Mouse (Mus musculus) lung, embryonic 14.5 days (tissue): ENCODE measurements around the gene Rfx4. TPM values are rescaled to one million over a fixed set of nuclear protein-coding genes. Genes with fewer than 3 reads are reported as not detected.

Source experiments
- ATAC-seq: fragments of 200-750 bp; cut with Nextera tagmentation; 2 replicates; pipeline ENCODE4 v1.8.0; 2017; ENCODE audit warnings: mild to moderate bottlenecking, moderate TSS enrichment, moderate library complexity; ENCODE audit not compliant: insufficient read depth
- DNase-seq: peaks from one replicate; pipeline ENCODE4 v3.0.0-alpha.2; 2015
- H3K27ac ChIP-seq: fragments of 300-500 bp; sonication (generic); 2 replicates; pipeline ENCODE4 v1.5.1; 2014; ENCODE audit warnings: low read depth, mild to moderate bottlenecking, moderate library complexity
- H3K27me3 ChIP-seq: fragments of 300-500 bp; sonication (generic); 2 replicates; pipeline ENCODE4 v1.6.1; 2014; ENCODE audit warnings: low read length, control low read depth; ENCODE audit not compliant: insufficient read depth
- H3K36me3 ChIP-seq: fragments of 300-500 bp; sonication (generic); 2 replicates; pipeline ENCODE4 v1.6.1; 2014; ENCODE audit warnings: control low read depth; ENCODE audit not compliant: insufficient read depth
- H3K4me1 ChIP-seq: fragments of 300-500 bp; sonication (generic); 2 replicates; pipeline ENCODE4 v1.6.1; 2014; ENCODE audit warnings: antibody characterized with exemption, control low read depth; ENCODE audit not compliant: insufficient read depth
- H3K4me2 ChIP-seq: fragments of 300-500 bp; sonication (generic); 2 replicates; pipeline ENCODE4 v1.6.1; 2014; ENCODE audit warnings: mild to moderate bottlenecking
- H3K4me3 ChIP-seq: fragments of 300-500 bp; sonication (generic); 2 replicates; pipeline ENCODE4 v1.5.1; 2014; ENCODE audit warnings: low read depth, low read length
- H3K9ac ChIP-seq: fragments of 300-500 bp; sonication (generic); 2 replicates; pipeline ENCODE4 v1.6.1; 2014
- H3K9me3 ChIP-seq: fragments of 300-500 bp; sonication (generic); 2 replicates; pipeline ENCODE4 v1.6.1; 2016; ENCODE audit warnings: low read depth, low read length, control low read depth
- CTCF ChIP-seq: IDR thresholded peaks from 2 replicates; pipeline ENCODE4 v1.5.1; 2016; ENCODE audit warnings: antibody characterized with exemption, low read depth
- WGBS: fragments of 180-500 bp; shearing (Covaris S2); extraction: QIAGEN DNeasy Blood & Tissue Kit; methylation state at CpG from one replicate; pipeline ENCODE4 v1.1.7; 2014; 5-methylcytosine and 5-hydroxymethylcytosine counted together
- polyA plus RNA-seq: library from polyadenylated mRNA; unstranded; fragments of >200 nt; fragmentation: Nextera tagmentation; extraction: Ambion mirVana; gene quantifications from 2 replicates; pipeline ENCODE4 v1.2.1, GENCODE M21; 2014

Rfx4 gene
- polyA plus RNA-seq, 1 experiment from 2014 or later, result not detected

- Histone ChIP-seq H3K4me1 (peaks cover 2% of the 10 kb centered on the region), H3K27me3 (no peaks in the 10 kb centered on the region), H3K9me3 (no peaks in the 10 kb centered on the region), H3K4me3 (no peak overlapping the region), H3K36me3 (no peaks in the 10 kb centered on the region), H3K4me2 (no peak overlapping the region), H3K9ac (no peak overlapping the region), H3K27ac (no peak overlapping the region)
- no peak for TF ChIP-seq CTCF
- WGBS, result 58% methylated on average over 1 of the region's 1 CpGs
- DNase-seq (no peak), ATAC-seq (no peak)
Observed at GRCm38 (mm10) chr10:84913148-84913547, 157.3 kb downstream of the Rfx4 start.

DNA sequence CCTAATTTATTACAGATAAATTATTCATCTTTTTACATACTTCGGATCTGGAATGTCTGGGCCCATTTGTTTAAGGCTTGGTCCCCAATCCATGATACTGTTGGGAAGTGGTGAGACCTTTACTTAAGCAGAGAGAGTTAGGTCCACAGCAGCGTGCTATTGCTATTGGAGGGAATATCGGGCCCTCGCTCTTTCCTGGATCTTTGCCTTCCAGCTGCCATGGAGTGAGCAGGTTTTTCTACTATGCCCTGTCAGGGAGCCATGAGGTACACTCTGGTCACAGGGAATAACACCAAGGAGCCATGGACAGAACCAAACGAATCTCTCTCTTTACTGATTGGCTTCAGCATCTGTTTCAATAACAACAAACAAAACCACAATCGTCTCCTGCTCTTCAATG, 159.6 kb downstream of the Rfx4 start:
- no peak for TF ChIP-seq CTCF
- no peaks in the 10 kb centered on the region for H3K27me3 ChIP-seq
- no peak overlapping the region for H3K4me3 ChIP-seq
- no peak overlapping the region for H3K4me2 ChIP-seq
- DNase-seq, result no peak
- no peak overlapping the region for H3K9ac ChIP-seq
- H3K9me3 ChIP-seq, result no peaks in the 10 kb centered on the region
- no peak for ATAC-seq
- WGBS, result 76% methylated on average over 6 of the region's 6 CpGs
- H3K4me1 ChIP-seq, result peaks cover 11% of the 10 kb centered on the region
- H3K27ac ChIP-seq, result no peak overlapping the region
- H3K36me3 ChIP-seq, result no peaks in the 10 kb centered on the region

DNA sequence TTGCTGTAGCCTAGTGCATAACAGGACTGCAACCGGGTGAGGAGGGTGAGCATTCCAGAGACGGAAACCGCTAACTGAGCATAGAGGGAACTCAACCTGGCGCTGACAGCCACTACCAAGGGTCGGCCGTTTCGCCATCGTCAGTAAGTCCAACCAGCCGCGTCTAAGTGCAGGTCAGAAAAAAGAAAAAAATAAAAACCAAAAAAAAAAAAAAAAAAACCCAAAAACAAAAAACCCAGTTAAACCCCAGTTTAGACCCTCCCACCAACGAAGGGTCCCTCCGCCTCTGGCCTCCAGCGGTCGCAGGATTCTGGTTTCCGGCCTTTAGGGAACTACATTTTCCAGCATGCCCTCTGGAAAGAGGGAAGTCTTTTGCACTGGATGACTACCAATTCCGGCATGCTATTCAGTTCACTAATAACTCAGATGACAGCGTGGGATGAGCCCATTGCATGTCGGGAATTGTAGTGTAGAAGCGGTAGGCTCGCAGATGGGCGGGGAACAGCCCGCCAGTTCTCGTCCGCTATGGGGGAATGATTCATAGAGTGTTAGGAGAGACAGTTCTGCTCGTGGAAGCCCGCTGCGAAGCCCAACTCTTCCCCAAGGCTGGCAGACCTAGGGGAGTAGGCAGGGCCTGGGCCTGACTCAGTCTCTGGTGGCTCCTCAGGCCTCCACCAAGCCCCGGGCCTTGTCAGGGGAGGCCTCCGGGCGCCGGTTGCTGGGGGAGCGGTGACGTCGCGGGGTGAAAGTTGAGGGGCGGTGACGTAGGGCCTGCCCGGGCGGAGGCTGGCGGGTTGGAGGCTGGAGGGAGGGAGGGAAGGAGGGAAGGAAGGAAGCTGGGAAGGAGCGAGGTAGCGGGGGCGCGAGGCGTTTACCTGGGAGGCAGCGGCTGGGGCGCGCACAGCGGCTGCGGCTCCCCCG, 161.2 kb downstream of the Rfx4 start, which contains the start of gene Ric8b:
Ric8b (plus strand) TSS at position 807 of the 921 bp plus-strand sequence.
- peak; percentile 98 for ATAC-seq
- TF ChIP-seq CTCF, result no peak
- Histone ChIP-seq H3K27me3 (no peaks in the 10 kb centered on the region), H3K4me3 (peak within 1 kb of the TSS; percentile 86), H3K27ac (peak within 1 kb of the TSS; percentile 92), H3K36me3 (no peaks in the 10 kb centered on the region), H3K4me2 (peak within 1 kb of the TSS; percentile 72), H3K9ac (peak within 1 kb of the TSS; percentile 80), H3K4me1 (peaks cover 11% of the 10 kb centered on the region), H3K9me3 (no peaks in the 10 kb centered on the region)
- WGBS, result under 1% methylated on average over 50 of the region's 51 CpGs
- peak; percentile 98 for DNase-seq

DNA sequence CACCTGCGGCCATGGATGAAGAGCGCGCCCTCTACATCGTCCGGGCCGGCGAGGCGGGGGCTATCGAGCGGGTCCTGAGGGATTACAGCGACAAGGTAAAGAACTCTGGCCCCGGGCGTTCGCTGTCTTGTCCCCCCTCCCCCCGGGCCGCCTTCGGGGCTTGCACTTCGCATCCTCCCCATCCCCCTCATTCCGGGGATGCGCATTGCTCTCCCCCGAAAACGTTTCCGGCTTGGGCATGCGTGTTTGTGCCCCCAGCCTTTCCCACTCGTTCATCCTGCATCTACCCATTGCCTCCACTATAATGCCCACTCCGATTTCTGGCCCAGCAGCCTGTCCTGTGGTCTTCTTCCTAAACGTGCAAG, 161.9 kb downstream of the Rfx4 start:
- no peak for TF ChIP-seq CTCF
- Histone ChIP-seq H3K27me3 (no peaks in the 10 kb centered on the region), H3K36me3 (no peaks in the 10 kb centered on the region), H3K4me3 (peak overlapping the region; percentile 86), H3K4me2 (peak overlapping the region; percentile 72), H3K9me3 (no peaks in the 10 kb centered on the region), H3K4me1 (peaks cover 11% of the 10 kb centered on the region), H3K9ac (peak overlapping the region; percentile 80), H3K27ac (peak overlapping the region; percentile 92)
- DNase-seq (peak; percentile 47), ATAC-seq (peak; percentile 37)
- 2% methylated on average over 27 of the region's 27 CpGs for WGBS

- H3K9ac ChIP-seq, result no peak overlapping the region
- H3K4me2 ChIP-seq, result no peak overlapping the region
- ATAC-seq (no peak), DNase-seq (no peak)
- no peak for TF ChIP-seq CTCF
- H3K4me3 ChIP-seq, result no peak overlapping the region
- 0 out of 2 replicates have a peak, but pooled peaks cover 18% of the 10 kb centered on the region for H3K36me3 ChIP-seq
- no peaks in the 10 kb centered on the region; the same call in 1 of the 2 replicates for H3K4me1 ChIP-seq
- H3K9me3 ChIP-seq, result no peaks in the 10 kb centered on the region
- no peaks in the 10 kb centered on the region for H3K27me3 ChIP-seq
- 60% methylated on average over 7 of the region's 7 CpGs for WGBS
- H3K27ac ChIP-seq, result no peak overlapping the region
Observed at GRCm38 (mm10) chr10:84926336-84926735, 170.5 kb downstream of the Rfx4 start.

DNA sequence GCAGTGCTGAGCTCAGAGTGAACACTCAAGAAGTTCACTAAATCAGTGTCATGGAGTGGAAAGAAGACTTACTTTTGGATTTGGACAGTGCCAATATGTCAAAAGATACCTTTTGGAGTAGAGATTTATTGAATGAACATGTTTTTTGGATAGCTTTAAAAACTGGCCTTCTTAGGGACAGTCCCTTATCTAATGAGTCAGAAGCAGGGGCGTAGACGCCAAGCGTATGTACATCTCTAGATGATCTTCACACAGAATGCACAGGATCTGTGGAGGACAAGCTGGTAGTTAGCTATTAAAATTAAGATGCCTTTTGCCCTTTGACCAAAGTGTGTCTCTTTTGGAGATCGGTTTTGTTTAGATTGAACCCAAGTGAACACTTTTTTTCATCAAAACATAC, 171.0 kb downstream of the Rfx4 start:
- 77% methylated on average over 4 of the region's 4 CpGs for WGBS
- H3K27me3 ChIP-seq, result no peaks in the 10 kb centered on the region

DNA sequence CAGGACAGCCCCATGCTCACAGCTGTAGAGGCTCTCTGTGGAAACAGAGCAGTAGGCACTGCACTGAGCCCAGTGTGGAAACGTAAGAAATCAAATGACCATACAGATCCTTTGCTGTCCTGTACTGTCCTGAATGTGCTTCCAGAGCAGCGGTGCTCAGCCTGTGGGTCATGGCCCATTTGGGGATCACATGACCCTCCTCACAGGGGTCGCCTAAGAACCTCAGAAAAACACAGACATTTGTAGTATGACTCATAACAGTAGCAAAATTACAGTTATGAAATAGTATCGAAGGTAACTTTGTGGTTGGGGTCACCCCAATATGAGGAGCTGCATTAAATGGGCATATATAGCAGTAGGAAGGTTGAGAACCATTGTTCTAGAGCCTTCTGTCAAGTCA, 172.6 kb downstream of the Rfx4 start:
- no peak for TF ChIP-seq CTCF
- H3K9me3 ChIP-seq, result no peaks in the 10 kb centered on the region
- 85% methylated on average over 4 of the region's 4 CpGs for WGBS
- H3K4me3 ChIP-seq, result no peak overlapping the region
- no peaks in the 10 kb centered on the region for H3K27me3 ChIP-seq
- H3K27ac ChIP-seq, result no peak overlapping the region
- H3K9ac ChIP-seq, result no peak overlapping the region
- 0 out of 2 replicates have a peak, but pooled peaks cover 18% of the 10 kb centered on the region for H3K36me3 ChIP-seq
- DNase-seq (no peak), ATAC-seq (no peak)
- H3K4me1 ChIP-seq, result no peaks in the 10 kb centered on the region; the same call in 1 of the 2 replicates
- H3K4me2 ChIP-seq, result no peak overlapping the region

More for the DNA sequence above, 171.0 kb downstream of the Rfx4 start:
- no peak overlapping the region for H3K9ac ChIP-seq
- no peak for TF ChIP-seq CTCF
- H3K27ac ChIP-seq, result no peak overlapping the region
- no peak overlapping the region for H3K4me2 ChIP-seq
- 0 out of 2 replicates have a peak, but pooled peaks cover 18% of the 10 kb centered on the region for H3K36me3 ChIP-seq
- DNase-seq, result no peak
- no peak for ATAC-seq
- H3K4me3 ChIP-seq, result no peak overlapping the region
- H3K9me3 ChIP-seq, result no peaks in the 10 kb centered on the region
- H3K4me1 ChIP-seq, result no peaks in the 10 kb centered on the region; the same call in 1 of the 2 replicates
